Mouse (Mus musculus): ENCODE results near the gene Sptbn4. TPM values are rescaled to one million over a fixed set of nuclear protein-coding genes. Genes with fewer than 3 reads are reported as not detected.
A peak's percentile ranks its signal among the peaks of the same experiment; 100 is the strongest.

Sptbn4 gene
- polyA plus RNA-seq, 1 experiment from 2014 or later: 0.44 TPM

DNA sequence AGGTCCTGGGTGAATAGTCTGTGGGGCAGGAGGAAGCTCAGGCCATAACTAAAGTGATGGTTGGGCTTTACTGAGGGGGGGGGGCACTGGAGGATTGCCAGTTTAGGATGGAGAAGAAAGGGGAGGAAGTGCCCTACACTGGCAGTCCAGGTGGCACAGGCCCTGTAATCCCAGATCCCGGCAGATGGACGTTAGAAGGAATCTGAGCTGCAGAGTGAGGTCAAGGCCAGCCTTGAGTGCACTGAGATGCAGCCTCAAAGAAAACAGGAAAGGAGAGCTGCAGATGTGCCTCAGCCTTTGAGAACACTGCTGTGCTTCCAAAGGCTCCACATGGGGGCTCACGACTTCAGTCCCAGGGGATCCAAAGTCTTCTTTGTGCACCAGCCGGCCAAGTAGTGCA lies 20.2 kb upstream of the Sptbn4 start:
- Histone ChIP-seq H3K27me3 (replicated peaks; ENCODE audit: control insufficient read depth, insufficient read depth, low read length) (no peaks in the 10 kb centered on the region), H3K9me3 (ENCODE audit: control insufficient read depth, low read length) (no peaks in the 10 kb centered on the region), H3K4me2 (ENCODE audit: low read depth, low read length) (no peak overlapping the region), H3K27ac (ENCODE audit: low read length) (no peak overlapping the region), H3K4me1 (ENCODE audit: control insufficient read depth, insufficient read depth, low read length) (peaks cover 4% of the 10 kb centered on the region; the same call in 1 of the 2 replicates), H3K36me3 (ENCODE audit: control insufficient read depth, insufficient read depth, low read length) (no peaks in the 10 kb centered on the region; the same call in 1 of the 2 replicates), H3K4me3 (ENCODE audit: low read length) (no peak overlapping the region), H3K9ac (ENCODE audit: low read depth, low read length) (no peak overlapping the region)
- 33% methylated on average over 4 of the region's 4 CpGs for WGBS
- ATAC-seq: no peak

DNA sequence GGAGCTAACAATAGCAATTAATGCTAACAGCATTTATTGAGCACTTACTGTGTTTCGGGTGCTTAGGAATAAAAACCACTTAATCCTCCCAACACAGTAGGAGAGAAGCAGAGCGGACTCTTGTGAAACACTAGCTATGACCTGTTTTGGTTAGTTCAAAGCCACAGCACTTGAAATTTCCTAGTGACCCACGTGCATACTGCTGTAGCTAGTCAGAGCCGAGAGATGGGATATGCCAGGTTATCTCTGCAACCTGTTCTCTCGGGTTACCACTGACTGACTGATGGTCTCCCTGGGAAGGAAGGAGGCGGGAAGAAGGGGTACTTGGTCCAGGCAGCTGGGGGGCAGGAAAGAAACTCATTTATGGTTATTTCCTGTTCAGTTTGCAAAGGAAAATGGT lies 13.0 kb upstream of the Sptbn4 start:
- Histone ChIP-seq H3K4me3 (ENCODE audit: low read length) (no peak overlapping the region), H3K9me3 (ENCODE audit: control insufficient read depth, low read length) (no peaks in the 10 kb centered on the region), H3K36me3 (ENCODE audit: control insufficient read depth, insufficient read depth, low read length) (peaks cover 3% of the 10 kb centered on the region), H3K9ac (ENCODE audit: low read depth, low read length) (no peak overlapping the region), H3K27ac (ENCODE audit: low read length) (no peak overlapping the region), H3K27me3 (replicated peaks; ENCODE audit: control insufficient read depth, insufficient read depth, low read length) (no peaks in the 10 kb centered on the region), H3K4me1 (ENCODE audit: control insufficient read depth, insufficient read depth, low read length) (no peaks in the 10 kb centered on the region), H3K4me2 (ENCODE audit: low read depth, low read length) (no peak overlapping the region)
- no peak for ATAC-seq
- WGBS: 83% methylated on average over 6 of the region's 6 CpGs

DNA sequence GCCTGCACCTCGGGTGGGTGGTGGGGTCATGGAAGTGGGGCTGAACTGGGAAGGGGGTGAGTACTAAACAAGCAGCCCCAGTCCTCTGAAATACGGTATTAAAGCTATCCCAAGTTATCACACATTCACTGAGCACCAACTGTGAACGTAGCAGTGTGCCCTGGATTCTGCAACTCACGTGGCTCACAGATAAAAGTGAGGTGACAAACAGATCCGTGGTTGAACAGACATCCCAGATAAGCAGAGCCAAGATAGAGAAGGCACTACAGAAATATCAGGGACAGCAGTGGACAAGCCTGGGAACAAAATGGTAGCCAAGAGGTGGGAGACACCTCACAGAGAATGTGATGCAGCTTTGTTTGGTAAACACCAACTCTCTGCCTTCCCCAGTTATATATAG lies 12.2 kb upstream of the Sptbn4 start:
- no peak for ATAC-seq
- no peaks in the 10 kb centered on the region for H3K27me3 ChIP-seq (replicated peaks; ENCODE audit: control insufficient read depth, insufficient read depth, low read length)
- peaks cover 3% of the 10 kb centered on the region for H3K36me3 ChIP-seq (ENCODE audit: control insufficient read depth, insufficient read depth, low read length)
- H3K27ac ChIP-seq (ENCODE audit: low read length): no peak overlapping the region
- 87% methylated on average over 5 of the region's 5 CpGs for WGBS
- no peak overlapping the region for H3K4me2 ChIP-seq (ENCODE audit: low read depth, low read length)
- H3K4me3 ChIP-seq (ENCODE audit: low read length): no peak overlapping the region
- H3K4me1 ChIP-seq (ENCODE audit: control insufficient read depth, insufficient read depth, low read length): no peaks in the 10 kb centered on the region
- H3K9ac ChIP-seq (ENCODE audit: low read depth, low read length): no peak overlapping the region
- no peaks in the 10 kb centered on the region for H3K9me3 ChIP-seq (ENCODE audit: control insufficient read depth, low read length)

DNA sequence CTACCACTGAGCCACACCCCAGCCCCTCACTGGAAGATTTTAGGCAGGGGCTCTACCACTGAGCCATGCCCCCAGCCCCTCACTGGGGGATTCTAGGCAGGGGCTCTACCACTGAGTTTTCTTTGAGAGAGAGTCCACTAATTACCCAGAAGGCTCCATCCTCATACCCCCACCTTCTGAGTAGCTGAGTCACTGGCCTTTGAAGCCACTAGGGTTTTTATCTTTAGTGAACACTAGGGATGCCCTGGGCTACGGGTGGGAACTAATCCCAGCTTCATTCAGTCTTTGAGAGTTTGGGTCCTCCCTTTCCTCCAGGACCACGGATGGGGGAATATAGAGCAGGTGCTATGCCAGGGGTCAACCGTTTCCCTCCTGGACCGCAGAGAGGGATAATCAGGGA lies 11.1 kb upstream of the Sptbn4 start:
- ATAC-seq: no peak
- H3K9me3 ChIP-seq (ENCODE audit: control insufficient read depth, low read length): no peaks in the 10 kb centered on the region
- no peak overlapping the region for H3K9ac ChIP-seq (ENCODE audit: low read depth, low read length)
- H3K27ac ChIP-seq (ENCODE audit: low read length): no peak overlapping the region
- H3K36me3 ChIP-seq (ENCODE audit: control insufficient read depth, insufficient read depth, low read length): peaks cover 3% of the 10 kb centered on the region
- H3K27me3 ChIP-seq (replicated peaks; ENCODE audit: control insufficient read depth, insufficient read depth, low read length): no peaks in the 10 kb centered on the region
- H3K4me1 ChIP-seq (ENCODE audit: control insufficient read depth, insufficient read depth, low read length): no peaks in the 10 kb centered on the region
- no peak overlapping the region for H3K4me3 ChIP-seq (ENCODE audit: low read length)
- no peak overlapping the region for H3K4me2 ChIP-seq (ENCODE audit: low read depth, low read length)
- 88% methylated on average over 4 of the region's 4 CpGs for WGBS

DNA sequence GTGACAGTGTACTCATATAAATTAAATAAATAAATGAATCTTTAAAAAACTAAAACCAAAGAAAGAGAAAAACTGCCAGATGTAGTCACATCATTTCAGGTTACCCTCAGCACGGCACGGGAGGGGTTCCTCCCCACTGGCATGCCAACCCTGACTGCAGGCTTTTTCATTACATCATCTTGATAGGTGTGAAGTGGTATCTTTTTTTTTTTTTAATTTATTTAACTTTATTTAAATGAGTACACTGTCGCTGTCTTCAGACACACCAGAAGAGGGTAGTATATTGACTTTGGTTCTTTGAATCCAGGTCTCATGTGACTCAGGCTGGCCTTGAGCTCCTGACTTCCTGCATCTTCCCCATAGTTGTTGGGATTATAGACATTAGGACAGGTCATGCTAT lies 7.8 kb upstream of the Sptbn4 start:
- Histone ChIP-seq H3K9me3 (ENCODE audit: control insufficient read depth, low read length) (no peaks in the 10 kb centered on the region), H3K9ac (ENCODE audit: low read depth, low read length) (no peak overlapping the region), H3K27ac (ENCODE audit: low read length) (no peak overlapping the region), H3K36me3 (ENCODE audit: control insufficient read depth, insufficient read depth, low read length) (peaks cover 3% of the 10 kb centered on the region; the same call in 1 of the 2 replicates), H3K4me2 (ENCODE audit: low read depth, low read length) (no peak overlapping the region), H3K4me3 (ENCODE audit: low read length) (no peak overlapping the region), H3K27me3 (replicated peaks; ENCODE audit: control insufficient read depth, insufficient read depth, low read length) (no peaks in the 10 kb centered on the region), H3K4me1 (ENCODE audit: control insufficient read depth, insufficient read depth, low read length) (no peaks in the 10 kb centered on the region)
- no peak for ATAC-seq
- 91% methylated on average over 3 of the region's 3 CpGs for WGBS

DNA sequence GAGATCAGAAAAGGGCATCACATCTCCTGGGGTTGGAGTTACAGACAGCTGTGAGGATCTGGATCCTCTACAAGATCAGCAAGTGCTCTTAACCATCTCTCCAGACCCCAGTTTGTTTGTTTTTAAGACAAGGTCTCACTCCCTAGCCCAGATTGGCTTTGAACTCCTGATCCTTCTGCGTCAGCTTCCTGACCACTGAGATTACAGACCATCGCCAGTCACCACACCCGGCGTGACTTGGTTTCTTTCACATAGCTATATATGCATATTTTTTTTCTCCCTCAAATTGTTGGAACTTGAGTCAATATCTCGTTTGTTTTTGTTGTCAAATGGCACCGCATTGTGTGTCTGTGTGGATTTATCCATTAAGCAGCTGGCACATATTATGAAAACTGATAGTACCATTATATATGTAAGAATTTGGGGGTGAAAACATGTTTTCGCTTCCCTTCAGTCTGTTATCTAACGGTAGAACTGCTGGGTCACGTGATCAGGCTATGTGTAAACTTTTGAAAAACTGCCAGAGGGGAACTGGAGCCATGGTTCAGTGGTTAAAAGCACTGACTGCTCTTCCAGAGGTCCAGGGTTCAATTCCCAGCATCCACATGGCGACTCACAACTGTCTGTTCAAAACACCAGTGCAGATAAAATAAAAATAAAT lies 7.1 kb upstream of the Sptbn4 start:
- Histone ChIP-seq H3K9me3 (ENCODE audit: control insufficient read depth, low read length) (no peaks in the 10 kb centered on the region), H3K4me1 (ENCODE audit: control insufficient read depth, insufficient read depth, low read length) (no peaks in the 10 kb centered on the region), H3K4me2 (ENCODE audit: low read depth, low read length) (no peak overlapping the region), H3K36me3 (ENCODE audit: control insufficient read depth, insufficient read depth, low read length) (peaks cover 2% of the 10 kb centered on the region; the same call in 1 of the 2 replicates), H3K9ac (ENCODE audit: low read depth, low read length) (no peak overlapping the region), H3K4me3 (ENCODE audit: low read length) (no peak overlapping the region), H3K27ac (ENCODE audit: low read length) (no peak overlapping the region), H3K27me3 (replicated peaks; ENCODE audit: control insufficient read depth, insufficient read depth, low read length) (no peaks in the 10 kb centered on the region)
- no peak for ATAC-seq
- 76% methylated on average over 10 of the region's 10 CpGs for WGBS

DNA sequence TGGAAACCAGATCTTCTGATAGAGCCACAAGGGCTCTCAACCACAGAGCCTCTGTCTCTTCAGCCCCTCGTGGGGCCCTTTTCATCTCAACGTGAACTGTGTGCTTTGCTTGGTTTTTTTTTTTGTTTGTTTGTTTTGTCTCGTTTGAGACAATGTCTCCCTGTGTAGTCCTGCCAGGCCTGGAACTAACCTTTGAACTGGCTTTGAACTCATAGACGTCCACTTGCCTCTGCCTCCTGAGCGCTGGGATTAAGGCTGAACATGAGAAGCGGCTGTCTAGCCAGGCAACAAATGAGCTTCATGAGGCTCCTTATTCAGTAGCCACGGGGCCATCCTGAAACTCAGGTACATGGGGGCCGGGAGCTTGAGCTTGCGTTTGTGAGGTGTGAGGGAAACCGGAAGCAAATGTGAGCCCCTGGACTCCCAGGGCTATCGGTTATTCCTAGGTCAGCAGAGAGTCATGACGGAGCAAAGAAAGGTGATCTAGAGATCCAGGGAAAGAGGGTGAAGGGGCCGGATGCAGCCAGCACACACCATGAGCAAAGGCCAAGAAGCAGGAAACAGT lies 4.8 kb upstream of the Sptbn4 start:
- Histone ChIP-seq H3K9ac (ENCODE audit: low read depth, low read length) (no peak overlapping the region), H3K4me2 (ENCODE audit: low read depth, low read length) (no peak overlapping the region), H3K27ac (ENCODE audit: low read length) (no peak overlapping the region), H3K4me3 (ENCODE audit: low read length) (no peak overlapping the region), H3K9me3 (ENCODE audit: control insufficient read depth, low read length) (no peaks in the 10 kb centered on the region), H3K27me3 (replicated peaks; ENCODE audit: control insufficient read depth, insufficient read depth, low read length) (no peaks in the 10 kb centered on the region), H3K4me1 (ENCODE audit: control insufficient read depth, insufficient read depth, low read length) (peaks cover 13% of the 10 kb centered on the region), H3K36me3 (ENCODE audit: control insufficient read depth, insufficient read depth, low read length) (no peaks in the 10 kb centered on the region)
- ATAC-seq: no peak
- 57% methylated on average over 13 of the region's 13 CpGs for WGBS

DNA sequence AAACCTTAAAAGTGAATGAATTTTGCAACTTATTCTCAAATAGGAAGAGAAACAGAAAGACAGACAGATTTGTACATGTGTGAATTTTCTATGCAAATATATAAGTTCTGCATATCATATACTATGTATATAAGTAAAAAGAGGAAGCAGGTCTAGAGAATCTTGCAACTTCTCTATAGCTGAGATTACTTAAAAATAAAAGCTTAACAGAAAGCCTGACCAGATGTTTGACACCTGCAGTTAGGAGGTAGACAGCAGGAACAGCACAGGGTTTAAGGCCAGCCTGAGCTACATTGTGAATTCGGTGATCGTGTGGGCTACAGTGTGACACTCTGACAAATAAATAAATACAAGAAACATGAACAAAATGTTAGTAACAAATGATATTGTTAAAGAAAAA lies 3.9 kb upstream of the Sptbn4 start:
- peaks cover 21% of the 10 kb centered on the region for H3K4me1 ChIP-seq (ENCODE audit: control insufficient read depth, insufficient read depth, low read length)

DNA sequence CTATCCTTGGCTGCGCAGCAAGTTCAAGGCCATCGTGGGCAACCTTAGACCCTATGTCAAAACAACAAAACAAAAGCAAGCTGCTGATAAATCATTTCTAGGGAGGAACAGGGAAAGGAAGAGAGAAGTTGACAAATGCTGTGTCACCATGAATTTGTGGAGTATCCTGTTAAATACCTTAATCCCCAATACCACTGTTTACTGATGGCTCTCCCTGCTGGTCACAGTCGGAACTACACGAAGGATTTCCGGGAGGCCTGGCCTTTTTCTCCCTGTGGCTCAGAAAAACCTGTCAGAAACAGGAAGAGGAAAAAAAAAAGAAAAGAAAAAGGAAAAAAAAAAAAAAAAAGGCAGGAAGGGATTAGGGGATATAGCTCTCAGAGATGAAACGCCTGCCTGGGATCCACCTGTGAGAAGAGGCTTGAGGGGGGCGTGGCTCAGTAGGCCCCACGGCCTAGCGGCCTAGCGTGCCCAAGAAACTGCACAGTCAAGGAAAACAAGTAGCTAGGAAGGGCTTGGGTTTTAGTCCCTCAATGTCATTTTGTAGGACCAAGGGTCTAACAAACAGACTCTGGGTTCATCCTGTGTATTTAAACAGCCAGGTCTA lies 1.9 kb upstream of the Sptbn4 start:
- 56% methylated on average over 10 of the region's 10 CpGs for WGBS
- Histone ChIP-seq H3K27me3 (replicated peaks; ENCODE audit: control insufficient read depth, insufficient read depth, low read length) (peaks cover 18% of the 10 kb centered on the region), H3K4me1 (ENCODE audit: control insufficient read depth, insufficient read depth, low read length) (peaks cover 25% of the 10 kb centered on the region), H3K27ac (ENCODE audit: low read length) (peak overlapping the region; percentile 63), H3K9ac (ENCODE audit: low read depth, low read length) (no peak overlapping the region), H3K9me3 (ENCODE audit: control insufficient read depth, low read length) (no peaks in the 10 kb centered on the region), H3K36me3 (ENCODE audit: control insufficient read depth, insufficient read depth, low read length) (no peaks in the 10 kb centered on the region), H3K4me3 (ENCODE audit: low read length) (no peak overlapping the region), H3K4me2 (ENCODE audit: low read depth, low read length) (peak overlapping the region; percentile 98; the same call in 1 of the 2 replicates)
- ATAC-seq: no peak

More for the DNA sequence above, 3.9 kb upstream of the Sptbn4 start:
- no peak for ATAC-seq
- H3K27me3 ChIP-seq (replicated peaks; ENCODE audit: control insufficient read depth, insufficient read depth, low read length): peaks cover 8% of the 10 kb centered on the region; the same call in 1 of the 2 replicates
- no peaks in the 10 kb centered on the region for H3K9me3 ChIP-seq (ENCODE audit: control insufficient read depth, low read length)
- no peak overlapping the region for H3K4me3 ChIP-seq (ENCODE audit: low read length)
- H3K9ac ChIP-seq (ENCODE audit: low read depth, low read length): no peak overlapping the region
- H3K27ac ChIP-seq (ENCODE audit: low read length): no peak overlapping the region
- 92% methylated on average over 2 of the region's 2 CpGs for WGBS
- H3K36me3 ChIP-seq (ENCODE audit: control insufficient read depth, insufficient read depth, low read length): no peaks in the 10 kb centered on the region
- H3K4me2 ChIP-seq (ENCODE audit: low read depth, low read length): no peak overlapping the region

Measured in intestine, embryonic 16.5 days (tissue).